Mouse (Mus musculus) cerebellum, adult 2 months (tissue): Measurements from ENCODE around the gene Actl7a.

Experiments
- CTCF ChIP-seq: fragments of 200-500 bp; IDR thresholded peaks from 2 replicates; pipeline ENCODE4 v1.5.1; 2011; ENCODE audit warnings: low read depth, mild to moderate bottlenecking, control low read depth, low read length, moderate library complexity, borderline replicate concordance; ENCODE audit not compliant: insufficient read depth
- POLR2A ChIP-seq: fragments of 200-500 bp; IDR thresholded peaks from 2 replicates; pipeline ENCODE4 v1.6.1; 2011; ENCODE audit warnings: low read length, control low read depth, borderline replicate concordance; ENCODE audit not compliant: insufficient read depth

GRCm38 (mm10) chr4:56721469-56721868 lies 21.7 kb upstream of the Actl7a start:
- TF ChIP-seq CTCF = peak; percentile 39; the same call in 1 of the 2 replicates
- no peak for TF ChIP-seq POLR2A
